Mouse (Mus musculus) C2C12 (cell line): ENCODE results near the gene F10. TPM values are rescaled to one million over a fixed set of nuclear protein-coding genes. Genes with fewer than 3 reads are reported as not detected.

ENCODE experiments used
- H3K27me3 ChIP-seq: one replicate; pipeline ENCODE4 v1.6.1; 2011; ENCODE audit not compliant: control insufficient read depth, insufficient read depth, insufficient read length
- H3K36me3 ChIP-seq: one replicate; pipeline ENCODE4 v1.6.1; 2011; ENCODE audit not compliant: control insufficient read depth, insufficient read depth
- H3K4me3 ChIP-seq: one replicate; pipeline ENCODE4 v1.5.1; 2011; ENCODE audit warnings: mild to moderate bottlenecking, control low read depth; ENCODE audit not compliant: poor library complexity, insufficient read depth, severe bottlenecking
- H3K79me2 ChIP-seq: one replicate; pipeline ENCODE4 v1.6.1; 2011; ENCODE audit not compliant: control insufficient read depth, insufficient read depth
- H3K79me3 ChIP-seq: one replicate; pipeline ENCODE4 v1.6.1; 2011; ENCODE audit warnings: low read depth, control low read depth
- H3ac ChIP-seq: one replicate; pipeline ENCODE3; 2011; ENCODE audit warnings: low read depth; ENCODE audit not compliant: control insufficient read depth, insufficient read length
- CEBPB ChIP-seq: IDR thresholded peaks from one replicate; pipeline ENCODE4 v1.6.1; 2011; ENCODE audit warnings: low read depth, mild to moderate bottlenecking, control low read depth, moderate library complexity
- CTCF ChIP-seq: IDR thresholded peaks from one replicate; pipeline ENCODE4 v1.5.1; 2011; ENCODE audit not compliant: control insufficient read depth, insufficient read depth, insufficient read length
- FOSL1 ChIP-seq: IDR thresholded peaks from one replicate; pipeline ENCODE4 v1.8.0; 2011; ENCODE audit warnings: mild to moderate bottlenecking, low read length; ENCODE audit not compliant: poor library complexity, insufficient read depth, severe bottlenecking
- MAX ChIP-seq: IDR thresholded peaks from one replicate; pipeline ENCODE4 v1.6.1; 2011; ENCODE audit warnings: mild to moderate bottlenecking, control low read depth
- MYOG ChIP-seq: IDR thresholded peaks from one replicate; pipeline ENCODE4 v1.6.1; 2011; ENCODE audit not compliant: control insufficient read depth, insufficient read length; ENCODE audit errors: extremely low read depth
- polyA plus RNA-seq: library from polyadenylated mRNA; unstranded; fragments of >200 nt; fragmentation: generic; extraction: Trizol; gene quantifications from one replicate; pipeline ENCODE4 v1.2.1, GENCODE M21; 2012; ENCODE audit warnings: missing spikeins

Gene F10
- polyA plus RNA-seq, 1 experiment: not detected

- peak overlapping the region; percentile 78 for H3K4me3 ChIP-seq
- H3K36me3 ChIP-seq: peaks cover 11% of the 10 kb centered on the region
- TF ChIP-seq CTCF: no peak
- no peak for TF ChIP-seq MAX
- no peak for TF ChIP-seq FOSL1
- no peak for TF ChIP-seq CEBPB
- no peak for TF ChIP-seq MYOG
- H3K79me3 ChIP-seq: peaks cover 74% of the 10 kb centered on the region
- H3K79me2 ChIP-seq: peaks cover 93% of the 10 kb centered on the region
- H3K27me3 ChIP-seq: no peaks in the 10 kb centered on the region
- H3ac ChIP-seq: peak overlapping the region; percentile 100
Measured at GRCm38 (mm10) chr8:13105908-13106551, 68.9 kb downstream of the F10 start.

Other genes with a start within 250 kb of the F10 start
- 1.5 TPM for gene Mcf2l, start 163.5 kb upstream of the F10 start, polyA plus RNA-seq
- gene F7, start 11.3 kb upstream of the F10 start, polyA plus RNA-seq: not detected
- gene Proz, start 23.6 kb downstream of the F10 start, polyA plus RNA-seq: 0.20 TPM
- 23.6 TPM for gene Pcid2, start 68.2 kb downstream of the F10 start, polyA plus RNA-seq
- 37.3 TPM for gene Cul4a, start 68.3 kb downstream of the F10 start, polyA plus RNA-seq
- 352 TPM for gene Lamp1, start 121.9 kb downstream of the F10 start, polyA plus RNA-seq
- 3.5 TPM for gene Grtp1, start 163.3 kb downstream of the F10 start, polyA plus RNA-seq
- 0.04 TPM for gene Adprhl1, start 216.9 kb downstream of the F10 start, polyA plus RNA-seq